Mouse (Mus musculus): ENCODE results near the gene Crebbp. TPM values are rescaled to one million over a fixed set of nuclear protein-coding genes. Genes with fewer than 3 reads are reported as not detected.

The Crebbp gene
- total RNA-seq, 2 experiments from 2014 or later: 13.5 to 52.9 TPM

GRCm38 (mm10) chr16:4064945-4065344 lies 148.9 kb downstream of the Crebbp start:
- no peak for ATAC-seq (replicated peaks; ENCODE audit: poor library complexity, severe bottlenecking)

- ATAC-seq (replicated peaks; ENCODE audit: poor library complexity, severe bottlenecking): no peak
Measured at GRCm38 (mm10) chr16:4053811-4054210, 160.0 kb downstream of the Crebbp start.

DNA sequence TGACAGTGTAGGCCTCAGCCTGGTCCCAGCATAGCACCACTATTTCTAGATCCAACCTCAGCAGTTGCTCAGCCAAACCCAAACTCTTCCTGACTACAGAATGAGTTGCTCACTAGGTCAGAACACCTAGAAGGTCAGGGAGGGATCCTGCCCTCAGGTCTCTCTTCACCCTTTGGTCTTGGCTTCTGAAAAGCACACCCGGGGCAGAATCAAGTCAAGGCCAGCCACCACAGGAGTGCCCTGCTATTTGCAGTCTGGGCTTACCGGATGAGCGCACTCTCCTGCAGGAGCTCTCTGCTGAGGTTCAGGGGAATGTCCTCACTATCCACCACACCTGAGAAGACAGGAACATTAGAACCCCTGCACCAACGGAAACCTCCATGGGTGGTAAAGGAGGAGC lies 161.2 kb downstream of the Crebbp start:
- ATAC-seq (replicated peaks; ENCODE audit: poor library complexity, severe bottlenecking): no peak

- peak; percentile 25; the same call in 1 of the 2 replicates for ATAC-seq (replicated peaks; ENCODE audit: poor library complexity, severe bottlenecking)
Measured at GRCm38 (mm10) chr16:4045524-4045923, 168.3 kb downstream of the Crebbp start.

DNA sequence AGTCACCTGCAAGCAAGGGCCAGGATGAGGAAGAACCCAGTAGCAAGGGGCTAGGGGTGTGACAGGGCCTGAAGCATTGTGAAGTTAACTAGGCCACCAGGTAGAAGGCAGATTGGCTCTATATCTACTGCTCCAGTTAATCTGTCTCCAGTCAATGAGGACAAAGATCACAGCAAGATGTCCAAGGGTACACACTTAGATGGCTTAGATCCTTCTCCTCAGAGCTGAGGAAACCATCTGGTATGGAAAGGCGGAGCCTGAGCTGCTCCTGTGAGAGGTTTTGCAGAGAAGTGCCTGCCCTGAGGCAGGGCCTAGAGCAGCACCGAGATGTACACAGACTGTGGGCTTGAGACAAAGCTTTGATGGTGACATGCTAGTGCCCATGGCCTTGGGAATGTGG lies 169.7 kb downstream of the Crebbp start:
- ATAC-seq (replicated peaks; ENCODE audit: poor library complexity, severe bottlenecking): no peak

DNA sequence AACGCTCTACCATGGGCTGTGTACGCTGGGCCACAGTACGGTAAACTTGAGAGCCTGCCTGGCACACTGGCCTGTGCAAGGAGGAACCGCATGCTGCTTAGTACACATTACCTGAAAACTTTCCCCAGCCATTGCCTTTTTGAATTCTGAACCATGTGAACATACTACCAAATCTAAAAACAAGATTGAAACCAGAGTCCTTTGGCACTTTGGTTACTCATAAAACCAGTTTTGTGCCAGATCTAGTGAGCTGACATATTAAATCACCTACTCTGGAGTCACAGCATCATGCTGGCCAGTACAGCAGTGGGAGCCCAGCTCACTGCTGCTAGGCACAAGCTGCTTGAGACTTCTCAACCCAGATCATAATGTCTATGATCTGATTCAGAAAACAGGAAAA lies 172.2 kb downstream of the Crebbp start:
- ATAC-seq (replicated peaks; ENCODE audit: poor library complexity, severe bottlenecking): no peak

DNA sequence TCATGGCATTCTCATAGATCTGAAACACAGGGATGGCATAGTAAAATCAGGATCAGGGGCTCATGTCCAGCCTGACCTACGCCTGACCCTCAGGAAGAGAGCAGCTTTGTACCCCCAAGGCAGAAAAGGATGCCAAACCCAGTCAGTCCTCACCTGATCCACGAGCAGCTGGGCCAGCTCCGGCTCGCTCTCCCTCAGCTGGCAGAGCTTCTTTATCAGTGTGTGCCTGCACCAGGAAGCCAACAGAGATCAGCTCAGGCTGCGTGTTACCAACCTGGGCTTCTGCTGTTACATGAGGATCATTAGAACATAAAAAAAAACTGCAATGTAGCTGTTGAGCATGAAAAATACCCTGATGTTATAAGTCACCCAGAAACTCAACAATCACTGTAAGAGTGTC lies 173.6 kb downstream of the Crebbp start:
- no peak for ATAC-seq (replicated peaks; ENCODE audit: poor library complexity, severe bottlenecking)

- ATAC-seq (replicated peaks; ENCODE audit: poor library complexity, severe bottlenecking): no peak
Measured at GRCm38 (mm10) chr16:4037690-4038089, 176.1 kb downstream of the Crebbp start.

DNA sequence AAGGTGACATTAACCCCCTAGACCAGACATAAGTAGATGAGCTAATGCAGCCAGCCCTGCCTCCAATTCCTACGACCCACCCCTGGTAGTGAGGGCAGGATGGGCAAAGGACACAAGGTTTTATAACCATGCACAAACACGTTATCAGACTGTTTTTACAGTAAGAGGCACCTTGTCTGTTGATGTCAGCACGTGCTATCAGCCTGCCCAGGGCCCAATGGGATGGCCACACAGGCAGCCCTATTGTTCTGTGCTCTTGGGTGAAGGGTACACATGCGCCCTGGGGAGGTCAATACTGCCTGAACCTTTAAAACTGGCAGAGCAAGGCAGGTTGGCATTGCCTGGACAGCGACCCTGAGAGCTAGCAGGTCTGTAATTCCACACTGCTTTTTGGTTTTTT lies 177.0 kb downstream of the Crebbp start, which contains the start of gene Dnase1:
Dnase1 (plus strand) TSS at position 136 of the 400 bp plus-strand sequence.
- ATAC-seq (replicated peaks; ENCODE audit: poor library complexity, severe bottlenecking): no peak

- no peak for ATAC-seq (replicated peaks; ENCODE audit: poor library complexity, severe bottlenecking)
Measured at GRCm38 (mm10) chr16:4035575-4035974, 178.2 kb downstream of the Crebbp start.

DNA sequence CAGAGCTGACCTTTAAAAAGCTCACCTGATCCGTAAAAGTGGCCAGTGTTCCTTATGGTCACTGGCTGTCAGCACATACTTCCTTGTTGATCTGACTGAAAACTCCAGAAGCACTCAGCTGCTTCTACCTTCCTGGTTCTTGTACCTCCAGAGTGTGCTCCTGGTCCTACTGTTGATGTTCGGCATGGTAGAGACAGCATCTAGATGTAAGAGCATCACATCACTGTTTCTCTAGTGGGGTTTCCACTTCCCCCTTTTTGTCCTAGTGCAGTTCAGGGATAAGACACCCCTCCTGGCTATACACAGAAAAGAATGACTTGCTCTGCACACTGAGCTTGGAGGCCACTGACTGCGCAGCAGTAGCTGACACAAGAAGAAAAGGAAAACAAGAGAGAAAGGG lies 179.3 kb downstream of the Crebbp start:
- peak; percentile 41; the same call in 1 of the 2 replicates for ATAC-seq (replicated peaks; ENCODE audit: poor library complexity, severe bottlenecking)

- ATAC-seq (replicated peaks; ENCODE audit: poor library complexity, severe bottlenecking): no peak
Measured at GRCm38 (mm10) chr16:4033971-4034370, 179.8 kb downstream of the Crebbp start.

- peak; percentile 18; the same call in 1 of the 2 replicates for ATAC-seq (replicated peaks; ENCODE audit: poor library complexity, severe bottlenecking)
Measured at GRCm38 (mm10) chr16:4032341-4032748, 181.5 kb downstream of the Crebbp start.

DNA sequence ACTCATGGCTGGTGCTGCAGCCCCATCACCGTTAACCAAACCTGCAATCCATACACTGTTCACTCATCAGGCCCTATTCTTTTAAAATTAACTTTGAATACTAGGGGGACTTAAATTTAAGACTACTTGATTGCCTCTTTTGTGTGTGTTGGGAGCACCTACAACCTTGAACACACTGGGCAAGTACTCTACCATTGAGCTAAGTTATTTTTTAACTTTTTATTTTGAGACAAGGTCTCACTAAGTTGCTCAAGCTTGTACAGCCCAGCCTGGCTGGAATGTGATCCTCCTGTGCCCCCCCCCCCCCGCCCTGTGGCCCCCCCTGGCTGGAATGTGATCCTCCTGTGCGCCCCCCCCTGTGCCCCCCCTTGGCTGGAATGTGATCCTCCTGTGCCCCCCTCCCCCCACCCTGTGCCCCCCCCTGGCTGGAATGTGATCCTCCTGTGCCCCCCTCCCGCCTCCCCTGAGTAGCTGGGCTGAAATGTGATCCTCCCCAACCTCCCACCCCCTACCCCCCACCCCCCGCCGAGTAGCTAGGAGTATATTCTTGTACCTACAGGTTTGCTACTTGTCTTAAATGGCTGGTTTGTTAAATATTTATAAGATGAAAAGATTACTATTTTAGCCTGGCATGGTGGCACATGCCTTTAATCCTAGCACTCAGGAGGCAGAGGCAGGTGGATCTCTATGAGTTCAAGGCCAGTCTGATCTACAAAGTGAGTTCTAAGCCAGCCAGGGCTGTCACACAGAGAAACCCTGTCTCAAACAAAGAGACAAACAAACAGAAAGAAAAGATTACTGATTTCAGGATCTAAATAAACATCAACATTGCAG lies 182.1 kb downstream of the Crebbp start:
- ATAC-seq (replicated peaks; ENCODE audit: poor library complexity, severe bottlenecking): no peak

Other genes with a start within 250 kb of the Crebbp start
- 1.0 and 1.4 TPM in 2 replicates for gene Nlrc3, start 237.4 kb downstream of the Crebbp start, total RNA-seq (2014; fragmentation: Nextera tagmentation)
- 0.13 and 0.52 TPM in 2 replicates for gene Nlrc3, start 237.4 kb downstream of the Crebbp start, total RNA-seq (2017)
- gene Slx4, start 210.2 kb downstream of the Crebbp start, total RNA-seq (2014; fragmentation: Nextera tagmentation): 29.0 and 43.4 TPM in 2 replicates
- gene Slx4, start 210.2 kb downstream of the Crebbp start, total RNA-seq (2017): 22.3 TPM in 2 replicates
- not detected in 2 replicates for gene Dnase1, start 177.1 kb downstream of the Crebbp start, total RNA-seq (2014; fragmentation: Nextera tagmentation)
- 0.04 TPM in 1 of 2 replicates, not detected in the other for gene Dnase1, start 177.1 kb downstream of the Crebbp start, total RNA-seq (2017)
- 121 and 126 TPM in 2 replicates for gene Trap1, start 136.2 kb downstream of the Crebbp start, total RNA-seq (2014; fragmentation: Nextera tagmentation)
- 149 and 178 TPM in 2 replicates for gene Trap1, start 136.2 kb downstream of the Crebbp start, total RNA-seq (2017)
- 1.5 and 2.9 TPM in 2 replicates for gene Adcy9, start 206.5 kb upstream of the Crebbp start, total RNA-seq (2014; fragmentation: Nextera tagmentation)
- 2.5 and 4.7 TPM in 2 replicates for gene Adcy9, start 206.5 kb upstream of the Crebbp start, total RNA-seq (2017)